Mouse (Mus musculus): ENCODE data around the gene Tmem14c.
"Not testable (repeated sequence)": the region's sequence is repeated elsewhere in the genome, so short reads cannot be mapped to it uniquely, and the experiment has no call there.

The Tmem14c gene

GRCm38 (mm10) chr13:41015829-41016634, at the start of gene Tmem14c:
TSS of gene Tmem14c (plus strand) at chr13:41016292.
- peak; percentile 93 to 94 for DNase-seq (ENCODE audit: low spot score in 2 of 2)

- no peak for DNase-seq (ENCODE audit: low spot score in 2 of 2)
These were observed 48.5 kb upstream of the Tmem14c start for GRCm38 (mm10) chr13:40967609-40968008.

- no peak for DNase-seq (ENCODE audit: low spot score in 2 of 2)
These were observed 47.5 kb upstream of the Tmem14c start for GRCm38 (mm10) chr13:40968564-40968963.

GRCm38 (mm10) chr13:40969761-40970390, 46.2 kb upstream of the Tmem14c start:
- DNase-seq (ENCODE audit: low spot score in 2 of 2) = no peak

- DNase-seq (ENCODE audit: low spot score in 2 of 2) = no peak
These were observed 44.8 kb upstream of the Tmem14c start for GRCm38 (mm10) chr13:40971261-40971660.

- no peak for DNase-seq (ENCODE audit: low spot score in 2 of 2)
These were observed 44.3 kb upstream of the Tmem14c start for GRCm38 (mm10) chr13:40971831-40972230.

- DNase-seq (ENCODE audit: low spot score in 2 of 2) = no peak
These were observed 43.1 kb upstream of the Tmem14c start for GRCm38 (mm10) chr13:40972976-40973375.

GRCm38 (mm10) chr13:40977609-40978008, 38.5 kb upstream of the Tmem14c start:
- peak in 1 of 2 experiments; percentile 37 for DNase-seq (ENCODE audit: low spot score in 2 of 2)

- DNase-seq (ENCODE audit: low spot score in 2 of 2) = peak; percentile 12 to 30
These were observed 37.4 kb upstream of the Tmem14c start for GRCm38 (mm10) chr13:40978652-40979051.

GRCm38 (mm10) chr13:40979321-40979720, 36.8 kb upstream of the Tmem14c start:
- DNase-seq (ENCODE audit: low spot score in 2 of 2) = peak; percentile 26 to 43

- DNase-seq (ENCODE audit: low spot score in 2 of 2) = no peak
These were observed 33.3 kb upstream of the Tmem14c start for GRCm38 (mm10) chr13:40982759-40983158.

- no peak for DNase-seq (ENCODE audit: low spot score in 2 of 2)
These were observed 30.0 kb upstream of the Tmem14c start for GRCm38 (mm10) chr13:40986081-40986480.

GRCm38 (mm10) chr13:40987608-40988303, 28.3 kb upstream of the Tmem14c start:
- not testable (repeated sequence) for DNase-seq (ENCODE audit: low spot score in 2 of 2)

GRCm38 (mm10) chr13:40988418-40988817, 27.7 kb upstream of the Tmem14c start:
- DNase-seq (ENCODE audit: low spot score in 2 of 2) = no peak

GRCm38 (mm10) chr13:40994487-40995263, 21.4 kb upstream of the Tmem14c start:
- no peak for DNase-seq (ENCODE audit: low spot score in 2 of 2)

- not testable (repeated sequence) for DNase-seq (ENCODE audit: low spot score in 2 of 2)
These were observed 17.6 kb upstream of the Tmem14c start for GRCm38 (mm10) chr13:40998537-40998936.

GRCm38 (mm10) chr13:41000140-41000925, 15.8 kb upstream of the Tmem14c start:
- peak in 1 of 2 experiments; percentile 26 for DNase-seq (ENCODE audit: low spot score in 2 of 2)

- DNase-seq (ENCODE audit: low spot score in 2 of 2) = peak; percentile 91 to 92
These were observed 15.0 kb upstream of the Tmem14c start, which contains the start of gene Pak1ip1 for GRCm38 (mm10) chr13:41000926-41001639. TSS of gene Pak1ip1 (plus strand) at chr13:41001023.

- no peak for DNase-seq (ENCODE audit: low spot score in 2 of 2)
These were observed 14.1 kb upstream of the Tmem14c start for GRCm38 (mm10) chr13:41002001-41002400.

GRCm38 (mm10) chr13:41006244-41006643, 9.8 kb upstream of the Tmem14c start:
- DNase-seq (ENCODE audit: low spot score in 2 of 2) = no peak

Measured in heart, adult 9 months (tissue).